Mouse (Mus musculus) midbrain, embryonic 13.5 days (tissue): ENCODE data around the gene Mfsd4b1. TPM values are rescaled to one million over a fixed set of nuclear protein-coding genes. Genes with fewer than 3 reads are reported as not detected.

Experiments
- ATAC-seq: fragments of 200-750 bp; cut with Nextera tagmentation; 2 replicates; pipeline ENCODE4 v1.8.0; 2017; ENCODE audit warnings: mild to moderate bottlenecking, moderate TSS enrichment, moderate library complexity
- H3K27ac ChIP-seq: fragments of 300-500 bp; sonication (generic); 2 replicates; pipeline ENCODE4 v1.5.1; 2015; ENCODE audit warnings: inconsistent platforms, mild to moderate bottlenecking, moderate library complexity
- H3K27me3 ChIP-seq: fragments of 300-500 bp; sonication (generic); 2 replicates; pipeline ENCODE4 v1.6.1; 2015; ENCODE audit warnings: mild to moderate bottlenecking, inconsistent platforms
- H3K36me3 ChIP-seq: fragments of 300-500 bp; sonication (generic); 2 replicates; pipeline ENCODE4 v1.6.1; 2015; ENCODE audit warnings: mild to moderate bottlenecking, inconsistent platforms
- H3K4me1 ChIP-seq: fragments of 300-500 bp; sonication (generic); replicated peaks from 2 replicates; pipeline ENCODE4 v1.6.1; 2015; ENCODE audit warnings: inconsistent platforms
- H3K4me2 ChIP-seq: fragments of 300-500 bp; sonication (generic); replicated peaks from 2 replicates; pipeline ENCODE4 v1.6.1; 2015; ENCODE audit warnings: moderate library complexity, mild to moderate bottlenecking, inconsistent platforms
- H3K4me3 ChIP-seq: fragments of 300-500 bp; sonication (generic); replicated peaks from 2 replicates; pipeline ENCODE4 v1.5.1; 2015; ENCODE audit warnings: mild to moderate bottlenecking, inconsistent platforms
- H3K9ac ChIP-seq: fragments of 300-500 bp; sonication (generic); replicated peaks from 2 replicates; pipeline ENCODE4 v1.6.1; 2015; ENCODE audit warnings: mild to moderate bottlenecking, inconsistent platforms
- H3K9me3 ChIP-seq: fragments of 300-500 bp; sonication (generic); 2 replicates; pipeline ENCODE4 v1.6.1; 2016; ENCODE audit warnings: mild to moderate bottlenecking, inconsistent platforms
- WGBS: fragments of 180-500 bp; shearing (Covaris S2); methylation state at CpG from one replicate; pipeline ENCODE4 v1.1.7; 2015; 5-methylcytosine and 5-hydroxymethylcytosine counted together
- polyA plus RNA-seq: library from polyadenylated mRNA; unstranded; fragments of >200 nt; fragmentation: Nextera tagmentation; extraction: Ambion mirVana; gene quantifications from 2 replicates; pipeline ENCODE4 v1.2.1, GENCODE M21; 2015

The Mfsd4b1 gene
- polyA plus RNA-seq, 1 experiment from 2014 or later, result 0.36 TPM

DNA sequence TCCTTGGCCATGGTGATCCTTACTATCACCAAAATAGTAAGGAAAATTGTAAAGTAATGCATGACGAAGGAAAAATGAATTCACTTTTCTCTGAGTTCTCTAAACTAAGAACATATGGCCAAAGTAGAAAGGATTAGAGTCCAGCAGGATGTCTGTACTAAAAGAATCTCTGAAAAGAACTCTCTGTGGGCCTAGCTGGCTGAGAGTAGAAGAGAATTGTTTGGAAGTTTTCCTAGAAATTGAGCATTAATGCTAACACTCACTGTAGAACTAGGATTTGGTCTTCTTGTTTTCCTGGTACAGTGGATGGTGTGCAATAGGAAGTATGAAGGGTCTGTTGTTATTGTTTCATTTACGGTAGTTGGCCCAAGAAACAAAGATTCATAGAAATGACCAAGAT, 69.9 kb downstream of the Mfsd4b1 start:
- no peak for ATAC-seq
- H3K27me3 ChIP-seq, result peaks cover 32% of the 10 kb centered on the region

More for the DNA sequence above, 69.9 kb downstream of the Mfsd4b1 start:
- H3K9me3 ChIP-seq, result no peaks in the 10 kb centered on the region
- no peak overlapping the region for H3K9ac ChIP-seq
- H3K4me2 ChIP-seq, result no peak overlapping the region
- 90% methylated on average over 2 of the region's 2 CpGs for WGBS
- H3K36me3 ChIP-seq, result no peaks in the 10 kb centered on the region
- H3K27ac ChIP-seq, result no peak overlapping the region
- no peak overlapping the region for H3K4me3 ChIP-seq
- H3K4me1 ChIP-seq, result peaks cover 6% of the 10 kb centered on the region; the same call in 1 of the 2 replicates

Other genes starting within 250 kb of the Mfsd4b1 start
- gene Mfsd4b4, start 126.0 kb downstream of the Mfsd4b1 start, polyA plus RNA-seq, result 3.2 and 3.6 TPM in 2 replicates
- not detected in 2 replicates for gene Mfsd4b2, start 98.3 kb downstream of the Mfsd4b1 start, polyA plus RNA-seq
- gene Mfsd4b3, start 65.1 kb downstream of the Mfsd4b1 start, polyA plus RNA-seq, result 0.13 TPM in 1 of 2 replicates, not detected in the other
- gene Mfsd4b5, start 38.6 kb downstream of the Mfsd4b1 start, polyA plus RNA-seq, result not detected in 2 replicates
- 2.2 and 2.7 TPM in 2 replicates for gene Slc16a10, start 117.0 kb upstream of the Mfsd4b1 start, polyA plus RNA-seq
- 73.9 and 79.2 TPM in 2 replicates for gene Rpf2, start 221.8 kb upstream of the Mfsd4b1 start, polyA plus RNA-seq
- gene Gtf3c6, start 232.8 kb upstream of the Mfsd4b1 start, polyA plus RNA-seq, result 109 and 113 TPM in 2 replicates